Mouse (Mus musculus) G1E (cell line): Measurements from ENCODE around the gene Slc22a17. TPM values are rescaled to one million over a fixed set of nuclear protein-coding genes. Genes with fewer than 3 reads are reported as not detected.

Experiments
- ATAC-seq: 2 replicates; pipeline ENCODE4 v1.8.0; 2016; ENCODE audit warnings: mild to moderate bottlenecking; ENCODE audit not compliant: insufficient number of reproducible peaks, poor library complexity, low FRiP score, severe bottlenecking; ENCODE audit errors: extremely low read depth
- DNase-seq: peaks from one replicate; pipeline ENCODE4 v3.0.0; 2012; ENCODE audit warnings: low spot score
- H3K27me3 ChIP-seq: 2 replicates; pipeline ENCODE4 v1.6.1; 2012; ENCODE audit warnings: mild to moderate bottlenecking, low read length, inconsistent platforms; ENCODE audit not compliant: insufficient read depth
- H3K36me3 ChIP-seq: replicated peaks from 2 replicates; pipeline ENCODE3; 2012; ENCODE audit warnings: mild to moderate bottlenecking, inconsistent platforms
- H3K4me1 ChIP-seq: 2 replicates; pipeline ENCODE4 v1.6.1; 2012; ENCODE audit warnings: low read depth, low read length, inconsistent platforms, mixed read lengths; ENCODE audit not compliant: insufficient read depth
- H3K4me3 ChIP-seq: 2 replicates; pipeline ENCODE4 v1.5.1; 2012; ENCODE audit warnings: low read depth, mild to moderate bottlenecking, inconsistent platforms, low read length, moderate library complexity, mixed read lengths
- H3K9me3 ChIP-seq: replicated peaks from 2 replicates; pipeline ENCODE4 v1.6.1; 2012; ENCODE audit warnings: inconsistent platforms
- CTCF ChIP-seq: IDR thresholded peaks from 2 replicates; pipeline ENCODE4 v1.5.1; 2012; ENCODE audit warnings: low read depth, low read length, inconsistent platforms, mixed read lengths
- GATA1 ChIP-seq: IDR thresholded peaks from 2 replicates; pipeline ENCODE4 v1.6.1; 2012; ENCODE audit warnings: borderline replicate concordance, low read length, inconsistent platforms, mixed read lengths
- GATA2 ChIP-seq: IDR thresholded peaks from 2 replicates; pipeline ENCODE4 v1.6.1; 2012; ENCODE audit warnings: low read depth, low read length, inconsistent platforms, borderline replicate concordance
- POLR2AphosphoS5 ChIP-seq: IDR thresholded peaks from 2 replicates; pipeline ENCODE4 v1.6.1; 2012; ENCODE audit warnings: low read depth, low read length, inconsistent platforms; ENCODE audit not compliant: insufficient replicate concordance
- TAL1 ChIP-seq: conservative IDR thresholded peaks from 2 replicates; pipeline ENCODE4 v1.6.1; 2012; ENCODE audit warnings: low read depth, low read length, inconsistent platforms, mixed read lengths
- polyA plus RNA-seq: library from polyadenylated mRNA; stranded (reverse); fragments of >175 nt; gene quantifications from 2 replicates; pipeline ENCODE4 v1.2.3, GENCODE M21; 2012
- total RNA-seq, 2 experiments: library from RNA; stranded (forward) in 1 of 2; stranded (reverse) in 1 of 2; fragments of 200-1000 nt in 1 of 2; fragments of >200 nt in 1 of 2; fragmentation: Nextera tagmentation in 1 of 2; gene quantifications; 2 replicates each; pipeline ENCODE4 v1.2.3; 2014 to 2017

Slc22a17 gene
- total and polyA plus RNA-seq, 3 experiments, result 0.05 to 0.60 (median 0.13) TPM

- H3K27me3 ChIP-seq, result peaks cover 20% of the 10 kb centered on the region
- no peak overlapping the region for H3K4me3 ChIP-seq
- H3K36me3 ChIP-seq, result no peaks in the 10 kb centered on the region
- H3K4me1 ChIP-seq, result no peaks in the 10 kb centered on the region
- H3K9me3 ChIP-seq, result no peaks in the 10 kb centered on the region
- no peak for DNase-seq
- ATAC-seq, result no peak
- TF ChIP-seq POLR2AphosphoS5 (no peak), TAL1 (no peak), GATA2 (no peak), CTCF (no peak)
Measured at GRCm38 (mm10) chr14:54958503-54958902, 45.6 kb upstream of the Slc22a17 start.

GRCm38 (mm10) chr14:54956533-54956932, 43.6 kb upstream of the Slc22a17 start:
- peaks cover 15% of the 10 kb centered on the region for H3K27me3 ChIP-seq
- no peaks in the 10 kb centered on the region for H3K4me1 ChIP-seq
- DNase-seq, result no peak
- ATAC-seq, result no peak
- H3K9me3 ChIP-seq, result no peaks in the 10 kb centered on the region
- H3K36me3 ChIP-seq, result no peaks in the 10 kb centered on the region
- no peak for TF ChIP-seq GATA1
- TF ChIP-seq CTCF, result no peak
- TF ChIP-seq POLR2AphosphoS5, result no peak
- TF ChIP-seq GATA2, result no peak
- TF ChIP-seq TAL1, result no peak
- H3K4me3 ChIP-seq, result no peak overlapping the region

GRCm38 (mm10) chr14:54955481-54955880, 42.5 kb upstream of the Slc22a17 start:
- no peak for TF ChIP-seq GATA2
- no peak for TF ChIP-seq POLR2AphosphoS5
- no peak for TF ChIP-seq CTCF
- TF ChIP-seq GATA1, result no peak
- Histone ChIP-seq H3K36me3 (no peaks in the 10 kb centered on the region), H3K4me1 (no peaks in the 10 kb centered on the region), H3K9me3 (no peaks in the 10 kb centered on the region), H3K4me3 (no peak overlapping the region), H3K27me3 (peaks cover 10% of the 10 kb centered on the region)
- ATAC-seq (no peak), DNase-seq (no peak)

GRCm38 (mm10) chr14:54954474-54954873, 41.5 kb upstream of the Slc22a17 start:
- Histone ChIP-seq H3K36me3 (no peaks in the 10 kb centered on the region), H3K4me1 (no peaks in the 10 kb centered on the region), H3K27me3 (peaks cover 14% of the 10 kb centered on the region), H3K4me3 (no peak overlapping the region), H3K9me3 (no peaks in the 10 kb centered on the region)
- DNase-seq (no peak), ATAC-seq (no peak)
- no peak for TF ChIP-seq CTCF
- TF ChIP-seq TAL1, result no peak
- TF ChIP-seq GATA2, result no peak
- no peak for TF ChIP-seq POLR2AphosphoS5

- no peaks in the 10 kb centered on the region for H3K9me3 ChIP-seq
- TF ChIP-seq GATA2, result no peak
- no peak for TF ChIP-seq CTCF
- TF ChIP-seq GATA1, result no peak
- no peak for TF ChIP-seq POLR2AphosphoS5
- no peak for TF ChIP-seq TAL1
- DNase-seq, result no peak
- H3K4me3 ChIP-seq, result no peak overlapping the region
- H3K27me3 ChIP-seq, result peaks cover 14% of the 10 kb centered on the region
- ATAC-seq, result no peak
- no peaks in the 10 kb centered on the region for H3K36me3 ChIP-seq
- no peaks in the 10 kb centered on the region for H3K4me1 ChIP-seq
Measured at GRCm38 (mm10) chr14:54953664-54954206, 40.8 kb upstream of the Slc22a17 start.

GRCm38 (mm10) chr14:54951587-54951986, 38.7 kb upstream of the Slc22a17 start:
- ATAC-seq (no peak), DNase-seq (no peak)
- H3K9me3 ChIP-seq, result no peaks in the 10 kb centered on the region
- no peak for TF ChIP-seq GATA2
- no peak for TF ChIP-seq CTCF
- no peak for TF ChIP-seq GATA1
- no peak for TF ChIP-seq POLR2AphosphoS5
- TF ChIP-seq TAL1, result no peak
- H3K36me3 ChIP-seq, result no peaks in the 10 kb centered on the region
- no peaks in the 10 kb centered on the region for H3K4me1 ChIP-seq
- no peak overlapping the region for H3K4me3 ChIP-seq
- peaks cover 16% of the 10 kb centered on the region for H3K27me3 ChIP-seq
